Mouse (Mus musculus) c-Kit-positive CD71-negative TER-119-negative erythroid progenitor cells, embryonic 14.5 days (primary cell): ENCODE data around the gene Slc7a3.
"Not testable (repeated sequence)": the region's sequence is repeated elsewhere in the genome, so short reads cannot be mapped to it uniquely, and the experiment has no call there.

Experiments used
- DNase-seq: peaks from one replicate; pipeline ENCODE4 v3.0.0-alpha.2; 2013; ENCODE audit warnings: low read depth

Gene Slc7a3

DNA sequence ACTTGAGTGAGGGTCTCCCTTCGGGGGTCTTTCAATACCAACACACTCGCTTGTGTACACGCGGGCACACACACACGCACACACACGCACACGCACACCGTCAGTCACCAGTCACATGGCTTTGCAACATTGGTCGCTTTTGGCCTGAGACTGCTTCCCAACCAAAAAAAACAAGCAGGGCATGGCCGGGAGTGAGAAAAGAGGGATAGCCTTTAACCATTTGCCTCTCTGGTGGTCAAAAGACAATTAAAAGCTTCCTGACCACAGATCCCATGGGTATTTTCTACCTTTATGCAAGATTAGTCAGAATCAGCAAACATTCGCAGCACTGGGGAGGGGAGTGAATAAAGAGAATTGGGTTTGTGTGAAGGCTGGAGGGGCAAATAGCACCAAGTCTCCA, at the start of gene Slc7a3:
Gene Slc7a3 (minus strand): TSS at position 101 of the 400 bp plus-strand sequence.
- DNase-seq: no peak

DNA sequence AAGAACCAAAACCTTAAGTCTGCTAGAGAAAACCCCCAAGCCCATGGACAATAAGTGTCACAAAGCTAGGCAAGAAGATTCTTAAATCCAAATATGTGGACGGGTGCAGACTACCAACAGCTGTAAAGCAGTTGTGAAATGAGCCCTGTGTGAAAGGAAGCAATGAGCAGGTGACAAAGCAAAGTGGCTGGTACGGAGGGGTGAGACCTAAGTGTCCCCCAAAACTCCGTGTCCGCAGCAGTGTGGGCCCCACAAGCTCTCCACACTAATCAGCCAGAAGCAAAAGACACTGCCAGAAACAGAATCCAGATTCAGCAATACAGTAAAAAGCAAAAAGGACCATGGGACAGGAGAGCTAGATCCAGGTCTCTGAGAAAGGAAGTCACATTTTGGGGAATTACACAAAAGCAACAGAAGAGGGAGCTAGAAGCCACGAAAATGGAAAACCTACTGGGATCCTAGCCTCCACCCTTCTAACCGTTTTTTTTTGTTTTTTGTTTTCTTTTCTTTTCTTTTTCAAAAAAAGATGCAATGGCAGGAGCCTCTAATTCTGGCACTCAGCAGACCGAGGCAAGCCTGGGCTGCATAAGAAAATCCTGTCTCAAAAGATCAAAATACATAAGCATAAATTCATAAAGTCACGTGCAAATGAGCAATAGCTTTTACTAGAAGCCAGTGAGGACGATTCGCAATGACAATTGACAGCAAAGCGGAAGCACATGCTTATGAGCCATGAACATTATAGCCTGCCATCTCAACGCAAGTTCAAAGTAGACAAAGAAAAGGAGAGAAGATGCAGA, 46.4 kb upstream of the Slc7a3 start:
- DNase-seq: peak; percentile 40

DNA sequence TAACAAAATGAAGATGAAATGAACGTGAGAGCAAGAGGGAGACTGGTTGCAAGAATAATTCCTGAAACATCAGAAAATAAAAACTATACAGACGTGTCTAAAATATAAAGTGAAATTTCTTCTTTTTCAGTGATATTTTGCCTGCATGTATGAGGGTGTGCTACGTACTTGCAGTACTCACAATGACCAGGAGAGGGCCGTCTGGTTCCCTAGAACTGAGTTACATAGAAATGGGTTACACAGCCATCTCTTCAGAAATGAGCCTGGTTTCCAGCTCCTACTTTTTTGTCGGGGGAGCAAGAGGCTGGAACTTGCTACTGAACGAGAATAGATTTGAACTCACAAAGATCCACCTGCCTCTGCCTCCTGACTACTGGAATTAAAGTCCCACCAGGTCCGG, 45.2 kb upstream of the Slc7a3 start:
- DNase-seq: peak; percentile 62

DNA sequence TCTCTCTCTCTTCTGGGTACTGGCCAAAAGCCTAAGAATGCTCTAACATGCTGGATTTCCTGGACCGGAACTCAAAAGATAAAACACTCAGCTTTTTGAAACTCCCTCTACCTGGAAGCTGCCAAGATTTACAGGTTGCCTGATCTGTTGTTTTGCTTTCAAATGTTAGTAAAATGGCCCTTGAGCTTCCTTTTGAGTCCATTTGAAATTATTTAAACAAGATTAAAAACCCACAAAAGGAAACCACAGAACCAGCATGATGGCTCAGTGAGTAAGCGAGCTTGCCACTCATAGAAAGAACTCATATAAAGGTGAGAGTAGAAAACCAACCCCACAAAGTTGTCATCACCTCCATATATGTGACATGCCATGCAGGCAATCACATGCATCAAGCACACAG, 42.7 kb upstream of the Slc7a3 start:
- no peak for DNase-seq

DNA sequence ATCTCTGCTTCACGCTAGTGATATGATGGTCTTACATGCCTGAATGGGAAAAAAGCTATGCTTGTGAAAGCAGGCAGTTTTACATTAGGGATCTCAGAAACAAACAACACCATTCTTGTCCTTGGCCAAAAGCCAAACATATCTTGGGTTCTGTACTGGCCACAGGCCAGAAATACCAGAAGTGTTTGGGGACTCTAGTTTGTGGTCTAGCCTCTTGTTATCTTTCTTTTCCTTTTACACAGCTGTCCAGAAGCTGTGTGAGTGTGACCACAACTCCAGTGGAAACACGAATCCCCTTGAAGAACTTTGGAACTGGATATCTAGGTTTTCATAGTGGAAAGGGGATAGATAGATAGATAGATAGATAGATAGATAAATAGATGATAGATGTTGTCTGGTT, 41.2 kb upstream of the Slc7a3 start:
- DNase-seq: no peak

DNA sequence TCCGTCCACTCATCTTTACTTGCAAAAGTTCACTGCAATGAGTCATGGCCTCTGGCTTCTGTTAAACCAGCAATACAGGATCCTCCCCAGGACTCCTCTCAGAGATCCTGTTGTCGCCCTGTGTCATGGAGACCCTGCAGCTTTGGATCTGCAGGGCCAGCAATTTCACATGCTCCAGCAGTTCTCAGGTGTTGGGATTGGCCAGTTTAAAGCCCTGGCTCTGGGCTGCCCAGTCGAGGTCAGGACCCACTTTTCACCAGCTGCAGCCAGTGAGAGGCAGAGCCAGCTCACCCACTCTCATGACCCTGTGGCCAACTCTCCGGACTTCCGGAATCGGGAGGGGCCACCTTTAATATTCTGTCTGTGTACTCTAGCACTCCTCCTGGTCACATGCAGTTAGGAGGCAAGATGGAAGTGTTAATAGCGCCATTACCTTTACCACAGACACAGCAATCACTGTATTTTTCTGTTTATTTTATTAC, 40.7 kb upstream of the Slc7a3 start:
- DNase-seq: no peak

DNA sequence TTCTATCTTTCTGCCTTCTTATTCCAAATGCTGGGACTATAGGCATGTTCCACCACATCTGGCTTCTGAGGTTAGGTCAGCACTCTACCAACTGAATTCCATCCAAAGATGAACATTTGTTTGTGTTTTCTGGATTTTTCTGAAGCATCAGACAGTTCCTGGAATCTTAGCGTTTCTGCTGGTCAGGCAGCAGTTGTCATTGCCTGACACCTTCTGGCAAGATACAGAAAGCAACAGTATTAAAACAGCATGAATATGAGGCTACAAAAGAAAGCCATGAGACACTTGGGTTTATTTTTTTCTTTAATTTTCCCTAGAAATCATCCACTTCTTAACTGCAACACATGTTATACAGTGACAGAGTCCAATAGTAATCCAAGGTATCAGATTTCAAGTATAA, 34.7 kb upstream of the Slc7a3 start:
- no peak for DNase-seq

DNA sequence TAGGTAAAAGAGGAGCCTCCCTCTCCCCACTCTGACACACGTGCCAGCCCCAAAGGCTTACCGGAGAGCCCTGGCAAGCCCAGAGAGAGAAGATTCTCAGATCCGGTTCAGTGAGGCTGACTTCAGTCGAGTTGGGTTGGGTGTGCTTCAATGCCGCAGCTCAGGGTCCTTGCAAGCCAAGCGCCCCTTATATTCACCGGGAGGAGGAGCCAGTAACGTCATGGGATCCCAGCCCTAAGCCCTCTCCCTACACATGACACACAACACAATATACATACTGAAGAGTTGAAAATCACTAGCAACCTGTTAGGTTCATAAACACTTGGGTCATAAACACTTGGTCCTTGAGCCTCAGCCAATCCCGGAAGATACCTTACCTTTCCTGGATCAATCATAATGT, 609 bp downstream of the Slc7a3 start:
- DNase-seq: not testable (repeated sequence)

DNA sequence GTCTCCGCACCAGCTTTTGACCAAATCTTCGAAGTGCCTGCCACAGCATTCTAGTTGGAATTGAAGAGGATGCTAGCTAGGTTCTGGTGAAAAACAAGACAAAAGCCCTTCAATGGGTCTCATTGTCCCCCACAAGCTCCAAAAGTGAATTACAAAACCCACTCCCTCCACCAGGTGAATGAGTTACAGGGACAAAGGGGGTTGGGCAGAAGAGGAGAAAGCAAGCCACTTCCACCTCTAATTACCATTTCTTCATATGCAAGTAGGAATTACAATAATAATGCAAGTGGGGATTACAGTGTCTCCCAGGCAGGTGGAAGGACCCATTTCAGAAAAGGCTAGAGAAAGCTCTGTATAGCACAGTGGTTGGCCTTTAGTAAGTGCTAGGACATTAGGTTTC, 1.6 kb downstream of the Slc7a3 start:
- DNase-seq: no peak

DNA sequence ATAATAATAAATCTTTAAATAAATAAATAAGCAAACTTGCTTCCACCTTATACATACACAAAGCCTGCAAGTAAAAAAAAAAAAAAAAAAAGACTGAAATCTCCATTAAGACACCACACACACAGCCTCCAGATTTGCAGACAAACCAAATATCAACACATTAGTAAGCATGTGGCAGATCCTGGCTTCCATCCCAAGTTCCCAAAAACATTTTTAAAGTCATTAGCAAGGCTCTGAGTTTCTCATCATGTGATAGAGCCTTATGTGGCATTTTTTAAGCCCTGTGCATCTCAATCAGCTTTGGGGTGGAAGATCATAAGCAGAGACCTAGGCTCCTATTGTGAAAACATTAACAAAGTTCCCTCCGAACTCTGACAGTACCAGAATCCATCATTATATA, 20.6 kb downstream of the Slc7a3 start:
- no peak for DNase-seq

DNA sequence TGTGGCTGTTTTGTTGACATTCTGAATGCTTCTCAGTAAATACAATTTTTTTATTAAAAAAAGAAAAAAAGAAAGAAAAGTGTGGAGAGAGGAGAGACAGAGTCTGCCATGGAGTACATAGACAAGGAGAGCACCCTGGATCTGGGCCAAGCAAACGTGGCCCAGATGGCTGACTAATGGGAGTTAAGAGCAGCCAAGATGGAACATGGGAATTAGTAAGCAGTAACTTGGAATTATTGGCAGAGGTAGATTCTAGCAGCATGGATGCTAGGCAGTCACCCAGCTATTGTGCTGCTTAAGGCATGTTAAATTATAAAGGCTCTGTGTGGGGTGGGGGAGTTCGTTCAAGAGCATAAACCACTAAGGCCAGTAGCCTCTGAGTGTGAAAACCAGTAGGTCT, 22.3 kb downstream of the Slc7a3 start:
- no peak for DNase-seq

DNA sequence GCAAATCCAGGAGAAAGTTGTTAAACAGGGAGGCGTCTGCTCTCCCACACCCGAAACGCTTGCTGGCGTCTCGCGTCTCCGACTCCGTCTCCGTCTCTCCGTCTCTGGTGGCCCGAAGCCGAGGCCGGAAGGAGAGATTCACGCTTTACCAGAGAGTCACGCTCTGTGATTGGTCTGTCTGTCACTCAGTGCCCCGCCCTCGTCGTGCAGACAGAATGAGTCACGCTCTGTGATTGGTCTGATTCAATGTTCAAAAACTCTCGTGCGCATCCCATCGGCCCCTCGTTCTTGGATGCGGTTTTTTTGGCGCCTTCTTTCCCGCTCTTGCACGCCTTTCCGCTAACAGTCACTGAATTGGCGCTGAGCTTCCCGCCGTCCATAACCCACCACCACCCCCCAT, 26.3 kb downstream of the Slc7a3 start, which contains the start of gene Tex11:
Gene Tex11 (minus strand): TSS at position 127 of the 400 bp plus-strand sequence.
- no peak for DNase-seq
